Mouse (Mus musculus) heart, adult 2 months (tissue): Measurements from ENCODE around the gene Tbc1d19. TPM values are rescaled to one million over a fixed set of nuclear protein-coding genes. Genes with fewer than 3 reads are reported as not detected.
A peak's percentile ranks its signal among the peaks of the same experiment; 100 is the strongest.

Experiments
- DNase-seq, 2 experiments: peaks; one replicate each; pipeline ENCODE4 v3.0.0; 2021
- H3K27ac ChIP-seq: fragments of 200-600 bp; 2 replicates; pipeline ENCODE4 v1.8.1; 2022
- H3K27me3 ChIP-seq: fragments of 200-500 bp; 2 replicates; pipeline ENCODE4 v1.6.1; 2012; ENCODE audit warnings: mild to moderate bottlenecking, low read length, inconsistent platforms, mixed read lengths; ENCODE audit not compliant: control insufficient read depth, insufficient read depth
- H3K36me3 ChIP-seq: fragments of 200-500 bp; 2 replicates; pipeline ENCODE4 v1.6.1; 2012; ENCODE audit warnings: low read length, inconsistent platforms; ENCODE audit not compliant: control insufficient read depth, insufficient read depth
- H3K4me1 ChIP-seq: fragments of 200-500 bp; 2 replicates; pipeline ENCODE4 v1.6.1; 2011; ENCODE audit warnings: low read length; ENCODE audit not compliant: control insufficient read depth, insufficient read depth
- H3K4me3 ChIP-seq: fragments of 200-600 bp; 2 replicates; pipeline ENCODE4 v1.8.1; 2022
- H3K79me2 ChIP-seq: fragments of 200-500 bp; replicated peaks from 2 replicates; pipeline ENCODE4 v1.6.1; 2012; ENCODE audit warnings: mild to moderate bottlenecking, inconsistent platforms, low read length, moderate library complexity, mixed read lengths; ENCODE audit not compliant: control insufficient read depth, insufficient read depth
- H3K9ac ChIP-seq: fragments of 200-500 bp; 2 replicates; pipeline ENCODE4 v1.6.1; 2012; ENCODE audit warnings: low read depth, mild to moderate bottlenecking, control low read depth, inconsistent platforms, low read length, mixed read lengths
- CTCF ChIP-seq: fragments of 200-600 bp; IDR thresholded peaks from 2 replicates; pipeline ENCODE4 v1.8.1; 2022; ENCODE audit warnings: antibody characterized with exemption, mild to moderate bottlenecking, moderate library complexity
- EP300 ChIP-seq: fragments of 200-500 bp; IDR thresholded peaks from 2 replicates; pipeline ENCODE4 v1.6.1; 2011; ENCODE audit warnings: low read depth, low read length, control low read depth; ENCODE audit not compliant: insufficient read depth
- POLR2A ChIP-seq: fragments of 200-500 bp; IDR thresholded peaks from 2 replicates; pipeline ENCODE4 v1.6.1; 2011; ENCODE audit warnings: mild to moderate bottlenecking, low read depth, low read length, control low read depth; ENCODE audit not compliant: insufficient read depth
- WGBS: fragments of 180-500 bp; shearing (Covaris S2); methylation state at CpG from one replicate; pipeline ENCODE4 v1.1.7; 2018; 5-methylcytosine and 5-hydroxymethylcytosine counted together
- intact Hi-C: fragments of 180-260 bp; cut with DNase I; formaldehyde crosslinking; loops from one replicate; pipeline ENCODE4 v1.15.1; 2025
- polyA plus RNA-seq: library from polyadenylated mRNA; depleted of rRNA; stranded (reverse); fragments of >200 nt; gene quantifications from 2 replicates; pipeline ENCODE4 v1.2.3, GENCODE M21; 2012
- total RNA-seq, 2 experiments: library from RNA; stranded (reverse); gene quantifications; 2 replicates each; pipeline ENCODE4 v1.2.3; 2021

Gene Tbc1d19
- total and polyA plus RNA-seq, 3 experiments, result 10.0 to 18.4 (median 16.7) TPM

DNA sequence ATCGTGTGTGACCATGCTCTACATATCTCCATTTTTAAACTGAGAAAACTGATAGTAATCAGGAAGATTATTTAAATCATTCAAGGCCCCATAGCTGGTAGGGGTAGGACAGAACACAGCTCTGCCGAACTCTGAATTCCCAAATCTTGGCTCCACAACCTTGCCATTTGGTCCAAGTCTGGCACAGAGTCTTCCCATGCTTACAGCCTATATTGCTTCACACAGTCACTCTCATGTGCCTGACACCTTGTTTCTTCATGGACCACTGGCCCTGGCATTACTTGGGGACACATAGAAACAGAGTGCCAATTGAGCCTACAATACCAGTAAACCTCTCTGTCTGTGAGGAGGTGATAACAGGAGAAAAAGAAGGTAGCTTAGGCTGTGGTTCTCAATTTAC, 111.0 kb downstream of the Tbc1d19 start:
- DNase-seq, result no peak
- no peak overlapping the region for H3K9ac ChIP-seq
- H3K27ac ChIP-seq, result no peak overlapping the region
- H3K79me2 ChIP-seq, result no peaks in the 10 kb centered on the region
- no peaks in the 10 kb centered on the region for H3K36me3 ChIP-seq
- H3K27me3 ChIP-seq, result no peaks in the 10 kb centered on the region
- intact Hi-C loops, result no loop called here
- H3K4me1 ChIP-seq, result no peaks in the 10 kb centered on the region
- H3K4me3 ChIP-seq, result no peak overlapping the region
- TF ChIP-seq CTCF, result no peak
- no peak for TF ChIP-seq EP300
- no peak for TF ChIP-seq POLR2A
- 90% methylated on average over 2 of the region's 2 CpGs for WGBS

- no peaks in the 10 kb centered on the region for H3K36me3 ChIP-seq
- TF ChIP-seq EP300, result no peak
- TF ChIP-seq CTCF, result no peak
- no peak for TF ChIP-seq POLR2A
- DNase-seq, result no peak
- intact Hi-C loops, result no loop called here
- H3K79me2 ChIP-seq, result no peaks in the 10 kb centered on the region
- no peak overlapping the region for H3K4me3 ChIP-seq
- H3K9ac ChIP-seq, result no peak overlapping the region
- H3K27me3 ChIP-seq, result no peaks in the 10 kb centered on the region
- H3K27ac ChIP-seq, result no peak overlapping the region
- no peaks in the 10 kb centered on the region for H3K4me1 ChIP-seq
- 67% methylated on average over 10 of the region's 10 CpGs for WGBS
Observed at GRCm38 (mm10) chr5:53922149-53922904, 112.9 kb downstream of the Tbc1d19 start.

DNA sequence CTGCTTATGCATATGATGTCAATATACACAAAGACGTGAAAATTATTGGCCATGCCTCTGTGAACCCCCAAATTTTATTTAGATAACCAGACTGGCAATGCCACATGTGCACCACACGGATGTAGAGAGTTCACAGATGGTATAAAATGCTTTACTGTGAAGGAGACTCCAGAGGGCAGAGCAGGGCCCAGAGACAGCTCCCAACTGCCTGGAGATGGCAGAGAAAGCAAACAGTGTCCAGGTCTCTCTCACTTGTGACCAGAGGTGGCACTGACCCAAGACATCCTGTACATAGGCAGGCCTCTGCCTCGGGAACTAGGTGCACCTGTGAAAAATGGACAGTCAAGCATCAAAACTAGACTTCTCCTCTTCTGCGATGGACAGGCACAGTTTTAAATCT, 114.6 kb downstream of the Tbc1d19 start:
- no peak overlapping the region for H3K4me3 ChIP-seq
- H3K27me3 ChIP-seq, result no peaks in the 10 kb centered on the region
- 66% methylated on average over 4 of the region's 4 CpGs for WGBS
- H3K27ac ChIP-seq, result no peak overlapping the region
- H3K36me3 ChIP-seq, result no peaks in the 10 kb centered on the region
- TF ChIP-seq EP300 (no peak), CTCF (peak; percentile 50), POLR2A (no peak)
- intact Hi-C loops, result no loop called here
- H3K79me2 ChIP-seq, result no peaks in the 10 kb centered on the region
- H3K9ac ChIP-seq, result no peak overlapping the region
- DNase-seq, result no peak
- peaks cover 7% of the 10 kb centered on the region for H3K4me1 ChIP-seq

GRCm38 (mm10) chr5:53926301-53926855, 117.0 kb downstream of the Tbc1d19 start:
- WGBS, result 34% methylated on average over 11 of the region's 11 CpGs
- Histone ChIP-seq H3K9ac (no peak overlapping the region), H3K4me3 (no peak overlapping the region), H3K36me3 (no peaks in the 10 kb centered on the region), H3K27ac (no peak overlapping the region), H3K4me1 (peaks cover 14% of the 10 kb centered on the region), H3K79me2 (no peaks in the 10 kb centered on the region), H3K27me3 (no peaks in the 10 kb centered on the region)
- no peak for DNase-seq
- TF ChIP-seq CTCF, result no peak
- no peak for TF ChIP-seq EP300
- TF ChIP-seq POLR2A, result no peak
- intact Hi-C loops, result loop anchor here (2.0 to 5.0 kb wide), 3 partner anchors 36 to 186 kb away; no protein-coding TSS in a partner anchor

DNA sequence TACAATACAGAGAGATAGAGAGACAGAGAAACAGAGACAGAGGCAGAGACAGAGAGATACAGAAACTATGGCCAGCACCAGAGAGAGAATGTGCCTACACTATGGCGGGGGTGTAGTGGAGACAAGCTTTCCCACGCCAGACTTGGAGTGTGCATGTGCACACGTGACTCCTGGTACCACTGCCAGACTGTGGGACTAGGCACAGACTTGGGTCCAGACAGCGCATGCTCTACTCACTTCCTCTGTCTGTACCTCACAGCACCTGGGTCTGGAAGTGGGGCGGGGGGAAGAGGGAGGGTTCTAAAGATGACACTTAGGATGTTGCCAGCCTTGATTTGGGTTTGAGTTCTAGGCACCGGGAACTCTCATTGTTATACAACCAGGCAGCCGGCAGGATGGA, 118.5 kb downstream of the Tbc1d19 start:
- no peak overlapping the region for H3K9ac ChIP-seq
- peak overlapping the region; percentile 72 for H3K27ac ChIP-seq
- H3K36me3 ChIP-seq, result no peaks in the 10 kb centered on the region
- TF ChIP-seq POLR2A, result no peak
- TF ChIP-seq CTCF, result no peak
- no peak for TF ChIP-seq EP300
- peaks cover 16% of the 10 kb centered on the region for H3K4me1 ChIP-seq
- no peaks in the 10 kb centered on the region for H3K79me2 ChIP-seq
- no peak for DNase-seq
- intact Hi-C loops, result loop anchor here (2.0 to 5.0 kb wide), 3 partner anchors 34 to 185 kb away; no protein-coding TSS in a partner anchor
- WGBS, result 43% methylated on average over 7 of the region's 7 CpGs
- H3K4me3 ChIP-seq, result no peak overlapping the region
- H3K27me3 ChIP-seq, result no peaks in the 10 kb centered on the region

DNA sequence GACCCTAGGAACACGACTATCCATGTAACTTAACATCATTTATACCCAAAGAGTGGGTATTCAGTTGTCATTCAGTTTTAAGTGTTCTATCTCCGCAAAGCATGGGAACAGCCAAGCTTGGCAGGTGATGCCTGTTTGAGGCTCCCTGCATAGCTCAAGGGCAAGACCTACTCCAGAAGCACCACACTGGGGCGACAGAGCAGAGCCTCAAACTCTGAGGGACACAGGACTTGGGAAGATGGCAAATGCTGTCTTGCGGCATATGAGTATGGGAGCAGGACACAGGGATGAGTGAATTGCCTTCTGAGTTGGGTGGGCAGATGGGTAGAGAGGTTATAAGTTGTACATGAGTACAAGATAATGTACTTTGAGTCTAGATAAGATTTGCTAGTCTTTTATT, 119.1 kb downstream of the Tbc1d19 start:
- Histone ChIP-seq H3K27me3 (no peaks in the 10 kb centered on the region), H3K4me3 (no peak overlapping the region), H3K9ac (no peak overlapping the region), H3K4me1 (peaks cover 18% of the 10 kb centered on the region), H3K79me2 (no peaks in the 10 kb centered on the region), H3K27ac (peak overlapping the region; percentile 72), H3K36me3 (peaks cover 2% of the 10 kb centered on the region)
- intact Hi-C loops, result loop anchor here (5.0 kb wide), 2 partner anchors 34 to 46 kb away; no protein-coding TSS in a partner anchor
- WGBS, result 83% methylated on average over 4 of the region's 4 CpGs
- DNase-seq, result no peak
- TF ChIP-seq POLR2A, result no peak
- TF ChIP-seq EP300, result no peak
- TF ChIP-seq CTCF, result peak; percentile 42
